Mouse (Mus musculus) G1E-ER4 (cell line): ENCODE measurements around the gene Ccdc28b. TPM values are rescaled to one million over a fixed set of nuclear protein-coding genes. Genes with fewer than 3 reads are reported as not detected.

Source experiments
- GATA1 ChIP-seq: IDR thresholded peaks from one replicate; pipeline ENCODE4 v1.8.0; 2012; ENCODE audit warnings: low read length, inconsistent platforms
- polyA plus RNA-seq: library from polyadenylated mRNA; stranded (reverse); fragments of >175 nt; gene quantifications from 2 replicates; pipeline ENCODE4 v1.2.3, GENCODE M21; 2012

The Ccdc28b gene
- polyA plus RNA-seq, 1 experiment: 11.2 TPM

- TF ChIP-seq GATA1: no peak
These were observed 8.1 kb upstream of the Ccdc28b start for GRCm38 (mm10) chr4:129631867-129632266.

GRCm38 (mm10) chr4:129630944-129631343, 7.2 kb upstream of the Ccdc28b start:
- TF ChIP-seq GATA1: no peak

- TF ChIP-seq GATA1: no peak
These were observed 2.3 kb upstream of the Ccdc28b start for GRCm38 (mm10) chr4:129626035-129626434.

- TF ChIP-seq GATA1: no peak
These were observed 1.7 kb upstream of the Ccdc28b start for GRCm38 (mm10) chr4:129625496-129625895.

GRCm38 (mm10) chr4:129625029-129625370, 1.3 kb upstream of the Ccdc28b start:
- TF ChIP-seq GATA1: no peak

- TF ChIP-seq GATA1: no peak
These were observed 708 bp upstream of the Ccdc28b start for GRCm38 (mm10) chr4:129624281-129625028.

- no peak for TF ChIP-seq GATA1
These were observed 778 bp downstream of the Ccdc28b start for GRCm38 (mm10) chr4:129622803-129623535.

- TF ChIP-seq GATA1: no peak
These were observed 1.5 kb downstream of the Ccdc28b start for GRCm38 (mm10) chr4:129622120-129622802.

- TF ChIP-seq GATA1: no peak
These were observed 2.4 kb downstream of the Ccdc28b start for GRCm38 (mm10) chr4:129621283-129621841.

- TF ChIP-seq GATA1: no peak
These were observed 3.1 kb downstream of the Ccdc28b start for GRCm38 (mm10) chr4:129620419-129621282.

- TF ChIP-seq GATA1: no peak
These were observed 4.7 kb downstream of the Ccdc28b start, which contains the start of gene Iqcc for GRCm38 (mm10) chr4:129618786-129619691. Gene Iqcc (minus strand): TSS chr4:129619099.

GRCm38 (mm10) chr4:129618031-129618430, 5.7 kb downstream of the Ccdc28b start:
- TF ChIP-seq GATA1: no peak

- no peak for TF ChIP-seq GATA1
These were observed 6.6 kb downstream of the Ccdc28b start for GRCm38 (mm10) chr4:129617121-129617641.

GRCm38 (mm10) chr4:129616631-129617030, 7.1 kb downstream of the Ccdc28b start:
- no peak for TF ChIP-seq GATA1
